Mouse (Mus musculus): Measurements from ENCODE around the gene Zc2hc1c. TPM values are rescaled to one million over a fixed set of nuclear protein-coding genes. Genes with fewer than 3 reads are reported as not detected.
"Not testable (repeated sequence)": the region's sequence is repeated elsewhere in the genome, so short reads cannot be mapped to it uniquely, and the experiment has no call there.

The Zc2hc1c gene
- polyA plus RNA-seq, 1 experiment: 0.06 TPM

- H3K36me3 ChIP-seq (ENCODE audit: control insufficient read depth, insufficient read depth, low read length): no peaks in the 10 kb centered on the region
- TF ChIP-seq POLR2A (IDR thresholded peaks at IDR 0.05; ENCODE audit: low read depth, low read length) (no peak), CTCF (IDR thresholded peaks at IDR 0.05; ENCODE audit: extremely low read depth, insufficient read length, insufficient replicate concordance, low read depth, low read length) (no peak)
- H3K27me3 ChIP-seq (ENCODE audit: control insufficient read depth, insufficient read depth, low read length): no peaks in the 10 kb centered on the region
- H3K27ac ChIP-seq (ENCODE audit: insufficient read depth, low read depth, low read length): no peak overlapping the region
- H3K4me1 ChIP-seq (ENCODE audit: control insufficient read depth, insufficient read depth, insufficient read length, low read length): no peaks in the 10 kb centered on the region; the same call in 1 of the 2 replicates
- no peak overlapping the region for H3K4me3 ChIP-seq (ENCODE audit: low read depth, low read length)
- 88% methylated on average over 5 of the region's 5 CpGs for WGBS
Measured at GRCm38 (mm10) chr12:85276273-85276672, 12.1 kb upstream of the Zc2hc1c start.

GRCm38 (mm10) chr12:85278919-85279318 lies 9.5 kb upstream of the Zc2hc1c start:
- no peaks in the 10 kb centered on the region for H3K27me3 ChIP-seq (ENCODE audit: control insufficient read depth, insufficient read depth, low read length)
- no peak overlapping the region for H3K27ac ChIP-seq (ENCODE audit: insufficient read depth, low read depth, low read length)
- H3K4me3 ChIP-seq (ENCODE audit: low read depth, low read length): no peak overlapping the region
- H3K4me1 ChIP-seq (ENCODE audit: control insufficient read depth, insufficient read depth, insufficient read length, low read length): no peaks in the 10 kb centered on the region; the same call in 1 of the 2 replicates
- H3K36me3 ChIP-seq (ENCODE audit: control insufficient read depth, insufficient read depth, low read length): no peaks in the 10 kb centered on the region
- 95% methylated on average over 10 of the region's 10 CpGs for WGBS
- TF ChIP-seq POLR2A (IDR thresholded peaks at IDR 0.05; ENCODE audit: low read depth, low read length) (no peak), CTCF (IDR thresholded peaks at IDR 0.05; ENCODE audit: extremely low read depth, insufficient read length, insufficient replicate concordance, low read depth, low read length) (no peak)

DNA sequence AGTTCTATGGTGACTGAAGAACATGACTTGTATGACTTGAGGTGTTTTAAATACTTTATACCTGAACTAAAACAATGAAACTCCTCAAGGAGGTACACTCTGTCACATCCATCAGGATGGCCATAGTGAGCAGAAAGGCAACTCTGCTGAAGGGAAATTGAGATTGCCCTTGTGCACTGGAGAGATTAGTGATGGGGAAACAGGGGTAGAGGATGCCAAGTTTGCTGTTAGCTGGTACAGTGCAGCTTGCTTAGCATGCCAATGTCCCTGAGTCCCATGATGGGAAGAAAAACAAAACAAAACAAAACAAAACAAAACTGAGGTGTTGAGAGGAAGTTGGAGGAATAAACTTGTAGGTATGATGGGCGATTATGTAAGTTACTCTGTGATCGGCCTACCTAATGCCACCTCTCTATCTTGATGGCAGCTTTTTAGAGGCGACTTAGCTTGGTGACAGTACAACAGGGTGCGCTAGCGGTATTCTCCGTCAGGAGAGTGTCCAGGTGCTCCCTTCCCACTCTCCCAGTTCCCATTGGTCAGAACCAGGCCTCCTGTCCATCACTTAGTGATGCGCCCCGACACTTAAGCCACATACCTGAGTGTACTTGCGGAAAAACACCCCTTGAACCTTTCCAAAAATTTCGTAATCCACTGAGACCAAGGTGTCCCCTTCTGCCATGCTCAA lies 8.9 kb upstream of the Zc2hc1c start:
- Histone ChIP-seq H3K36me3 (ENCODE audit: control insufficient read depth, insufficient read depth, low read length) (no peaks in the 10 kb centered on the region), H3K27ac (ENCODE audit: insufficient read depth, low read depth, low read length) (0 out of 2 replicates have a peak overlapping the region, but pooled peaks have one; percentile 24), H3K27me3 (ENCODE audit: control insufficient read depth, insufficient read depth, low read length) (no peaks in the 10 kb centered on the region), H3K4me1 (ENCODE audit: control insufficient read depth, insufficient read depth, insufficient read length, low read length) (no peaks in the 10 kb centered on the region; the same call in 1 of the 2 replicates), H3K4me3 (ENCODE audit: low read depth, low read length) (peak overlapping the region; percentile 71)
- no peak for TF ChIP-seq CTCF (IDR thresholded peaks at IDR 0.05; ENCODE audit: extremely low read depth, insufficient read length, insufficient replicate concordance, low read depth, low read length)
- no peak for TF ChIP-seq POLR2A (IDR thresholded peaks at IDR 0.05; ENCODE audit: low read depth, low read length)
- WGBS: 2% methylated on average over 10 of the region's 10 CpGs

DNA sequence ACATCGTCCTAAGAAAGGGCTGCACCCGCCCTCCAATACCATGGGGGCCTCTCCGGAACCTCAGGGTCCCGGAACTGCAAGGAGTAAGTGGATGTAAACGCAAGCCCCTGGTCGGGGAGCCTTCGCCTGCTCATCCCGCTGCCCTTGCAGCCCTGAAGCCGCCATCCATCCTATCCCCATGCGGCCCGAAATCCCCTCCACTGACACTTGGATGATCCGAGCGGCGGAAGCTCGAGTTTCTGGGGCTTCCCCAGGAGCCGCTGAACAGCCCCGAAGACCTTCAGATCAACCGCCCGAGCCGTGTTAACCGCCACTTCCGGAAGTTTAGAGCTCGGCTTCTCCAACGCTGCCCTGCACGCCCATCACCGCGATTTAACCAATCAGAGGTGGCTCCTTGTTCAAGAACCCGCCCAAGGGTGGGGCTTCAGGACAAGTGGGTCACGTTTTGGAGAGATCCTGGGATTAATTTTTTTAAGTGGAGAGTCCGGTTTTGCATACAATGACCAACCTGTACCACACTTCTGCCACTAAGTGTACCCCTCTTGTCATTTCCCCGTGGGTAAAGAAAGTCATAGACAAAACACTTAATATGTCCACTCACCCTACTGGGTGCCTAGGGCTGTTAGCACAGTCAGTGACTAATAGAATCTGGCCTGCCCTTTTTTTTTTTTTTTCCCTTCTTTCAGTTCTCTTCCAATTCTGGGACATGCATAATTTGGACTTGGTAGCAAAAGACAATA lies 8.1 kb upstream of the Zc2hc1c start:
- WGBS: under 1% methylated on average over 31 of the region's 31 CpGs
- H3K27me3 ChIP-seq (ENCODE audit: control insufficient read depth, insufficient read depth, low read length): no peaks in the 10 kb centered on the region
- peak overlapping the region; percentile 71 for H3K4me3 ChIP-seq (ENCODE audit: low read depth, low read length)
- no peaks in the 10 kb centered on the region for H3K36me3 ChIP-seq (ENCODE audit: control insufficient read depth, insufficient read depth, low read length)
- H3K4me1 ChIP-seq (ENCODE audit: control insufficient read depth, insufficient read depth, insufficient read length, low read length): no peaks in the 10 kb centered on the region; the same call in 1 of the 2 replicates
- TF ChIP-seq CTCF (IDR thresholded peaks at IDR 0.05; ENCODE audit: extremely low read depth, insufficient read length, insufficient replicate concordance, low read depth, low read length): no peak
- peak; percentile 74 for TF ChIP-seq POLR2A (IDR thresholded peaks at IDR 0.05; ENCODE audit: low read depth, low read length)
- H3K27ac ChIP-seq (ENCODE audit: insufficient read depth, low read depth, low read length): 0 out of 2 replicates have a peak overlapping the region, but pooled peaks have one; percentile 24

- no peak overlapping the region for H3K4me3 ChIP-seq (ENCODE audit: low read depth, low read length)
- TF ChIP-seq POLR2A (IDR thresholded peaks at IDR 0.05; ENCODE audit: low read depth, low read length): no peak
- H3K36me3 ChIP-seq (ENCODE audit: control insufficient read depth, insufficient read depth, low read length): no peaks in the 10 kb centered on the region
- no peak overlapping the region for H3K27ac ChIP-seq (ENCODE audit: insufficient read depth, low read depth, low read length)
- H3K4me1 ChIP-seq (ENCODE audit: control insufficient read depth, insufficient read depth, insufficient read length, low read length): no peaks in the 10 kb centered on the region; the same call in 1 of the 2 replicates
- H3K27me3 ChIP-seq (ENCODE audit: control insufficient read depth, insufficient read depth, low read length): no peaks in the 10 kb centered on the region
- 64% methylated on average over 12 of the region's 12 CpGs for WGBS
Measured at GRCm38 (mm10) chr12:85280845-85281651, 7.3 kb upstream of the Zc2hc1c start.

DNA sequence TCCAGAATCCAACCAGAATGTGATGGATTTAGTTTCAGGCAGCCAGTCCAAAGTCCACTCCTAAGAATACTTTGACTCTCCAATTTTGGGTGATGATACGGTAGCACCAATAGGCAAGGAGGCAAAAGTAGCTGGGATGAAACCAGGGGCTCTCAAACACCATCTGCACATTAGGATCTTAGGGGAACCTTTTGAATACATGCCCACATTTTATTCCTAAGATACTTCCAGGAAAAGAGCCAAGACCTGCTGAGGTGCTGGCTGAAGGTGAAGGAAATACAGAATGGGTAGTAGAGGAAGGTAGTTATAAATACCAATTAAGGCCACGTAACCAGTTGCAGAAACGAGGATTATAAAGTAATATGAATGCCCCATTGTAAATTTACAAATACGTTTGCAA lies 6.6 kb upstream of the Zc2hc1c start:
- H3K36me3 ChIP-seq (ENCODE audit: control insufficient read depth, insufficient read depth, low read length); H3K27ac ChIP-seq (ENCODE audit: insufficient read depth, low read depth, low read length); H3K4me1 ChIP-seq (ENCODE audit: control insufficient read depth, insufficient read depth, insufficient read length, low read length); H3K27me3 ChIP-seq (ENCODE audit: control insufficient read depth, insufficient read depth, low read length); H3K4me3 ChIP-seq (ENCODE audit: low read depth, low read length): not testable (repeated sequence)
- 71% methylated on average over 2 of the region's 4 CpGs for WGBS

DNA sequence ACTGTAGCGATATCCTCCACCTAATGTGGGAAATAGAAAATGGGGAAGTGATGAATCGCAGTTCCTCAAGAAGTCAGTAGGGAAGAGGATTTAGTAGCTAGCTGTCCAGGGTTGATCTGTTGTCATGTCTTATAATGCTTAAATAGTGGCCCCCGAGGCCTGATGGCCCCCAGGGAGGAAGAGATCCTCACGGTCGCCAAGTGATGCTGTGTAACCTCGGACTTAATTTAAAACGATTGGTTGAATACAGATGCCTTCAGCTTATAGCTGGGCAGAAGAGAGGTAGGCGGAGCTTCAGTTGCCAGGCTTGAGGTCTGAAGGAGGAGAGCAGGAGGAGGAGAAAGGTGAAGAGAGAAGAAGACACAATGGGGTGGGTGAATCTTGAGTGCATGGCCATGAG lies 4.1 kb upstream of the Zc2hc1c start:
- WGBS: 60% methylated on average over 8 of the region's 8 CpGs
- peaks cover 5% of the 10 kb centered on the region; the same call in 1 of the 2 replicates for H3K4me1 ChIP-seq (ENCODE audit: control insufficient read depth, insufficient read depth, insufficient read length, low read length)
- no peaks in the 10 kb centered on the region for H3K36me3 ChIP-seq (ENCODE audit: control insufficient read depth, insufficient read depth, low read length)
- H3K27ac ChIP-seq (ENCODE audit: insufficient read depth, low read depth, low read length): no peak overlapping the region
- no peaks in the 10 kb centered on the region for H3K27me3 ChIP-seq (ENCODE audit: control insufficient read depth, insufficient read depth, low read length)
- TF ChIP-seq POLR2A (IDR thresholded peaks at IDR 0.05; ENCODE audit: low read depth, low read length): no peak
- no peak for TF ChIP-seq CTCF (IDR thresholded peaks at IDR 0.05; ENCODE audit: extremely low read depth, insufficient read length, insufficient replicate concordance, low read depth, low read length)
- H3K4me3 ChIP-seq (ENCODE audit: low read depth, low read length): no peak overlapping the region
